Mouse (Mus musculus) limb, embryonic 14.5 days (tissue): Measurements from ENCODE around the gene Ampd1. TPM values are rescaled to one million over a fixed set of nuclear protein-coding genes. Genes with fewer than 3 reads are reported as not detected.
"Not testable (repeated sequence)": the region's sequence is repeated elsewhere in the genome, so short reads cannot be mapped to it uniquely, and the experiment has no call there.

ENCODE experiments used
- ATAC-seq: fragments of 200-750 bp; cut with Nextera tagmentation; 2 replicates; pipeline ENCODE4 v1.8.0; 2017; ENCODE audit warnings: low read depth, moderate number of reproducible peaks, moderate TSS enrichment; ENCODE audit not compliant: low FRiP score
- DNase-seq: peaks from one replicate; pipeline ENCODE4 v3.0.0-alpha.2; 2015; ENCODE audit warnings: low spot score
- H3K27ac ChIP-seq: fragments of 300-500 bp; sonication (generic); replicated peaks from 2 replicates; pipeline ENCODE4 v1.5.1; 2014; ENCODE audit warnings: low read depth, mild to moderate bottlenecking, low read length, moderate library complexity, mixed read lengths
- H3K27me3 ChIP-seq: fragments of 300-500 bp; sonication (generic); 2 replicates; pipeline ENCODE4 v1.6.1; 2014; ENCODE audit warnings: low read length, mixed read lengths; ENCODE audit not compliant: control insufficient read depth, insufficient read depth
- H3K36me3 ChIP-seq: fragments of 300-500 bp; sonication (generic); 2 replicates; pipeline ENCODE4 v1.6.1; 2014; ENCODE audit warnings: mild to moderate bottlenecking, low read length, moderate library complexity, mixed read lengths; ENCODE audit not compliant: control insufficient read depth, insufficient read depth
- H3K4me1 ChIP-seq: fragments of 300-500 bp; sonication (generic); 2 replicates; pipeline ENCODE4 v1.6.1; 2014; ENCODE audit warnings: antibody characterized with exemption, low read length, mixed read lengths; ENCODE audit not compliant: control insufficient read depth, insufficient read depth
- H3K4me2 ChIP-seq: fragments of 300-500 bp; sonication (generic); replicated peaks from 2 replicates; pipeline ENCODE4 v1.6.1; 2014; ENCODE audit warnings: low read depth, mild to moderate bottlenecking, low read length, moderate library complexity; ENCODE audit not compliant: severe bottlenecking
- H3K4me3 ChIP-seq: fragments of 300-500 bp; sonication (generic); replicated peaks from 2 replicates; pipeline ENCODE4 v1.5.1; 2014; ENCODE audit warnings: low read length
- H3K9ac ChIP-seq: fragments of 300-500 bp; sonication (generic); 2 replicates; pipeline ENCODE4 v1.6.1; 2014; ENCODE audit warnings: mild to moderate bottlenecking, low read depth, low read length, moderate library complexity; ENCODE audit not compliant: severe bottlenecking
- H3K9me3 ChIP-seq: fragments of 300-500 bp; sonication (generic); 2 replicates; pipeline ENCODE4 v1.6.1; 2016; ENCODE audit warnings: low read length; ENCODE audit not compliant: control insufficient read depth
- POLR2A ChIP-seq: fragments of 200-500 bp; IDR thresholded peaks from 2 replicates; pipeline ENCODE4 v1.8.0; 2012; ENCODE audit warnings: inconsistent platforms, mild to moderate bottlenecking, moderate library complexity, borderline replicate concordance; ENCODE audit not compliant: insufficient read depth, insufficient read length; ENCODE audit errors: extremely low read depth
- WGBS: fragments of 180-500 bp; shearing (Covaris S2); extraction: QIAGEN DNeasy Blood & Tissue Kit; methylation state at CpG from one replicate; pipeline ENCODE4 v1.1.7; 2014; 5-methylcytosine and 5-hydroxymethylcytosine counted together
- polyA plus RNA-seq, 2 experiments: library from polyadenylated mRNA; depleted of rRNA in 1 of 2; stranded (reverse) in 1 of 2; unstranded in 1 of 2; fragments of >200 nt; fragmentation: Nextera tagmentation in 1 of 2; extraction: Ambion mirVana in 1 of 2; gene quantifications; 2 replicates each; pipeline versions ENCODE4 v1.2.1 to v1.2.3; 2012 to 2014

Gene Ampd1
- polyA plus RNA-seq, 2 experiments, result 8.3 to 15.4 TPM

DNA sequence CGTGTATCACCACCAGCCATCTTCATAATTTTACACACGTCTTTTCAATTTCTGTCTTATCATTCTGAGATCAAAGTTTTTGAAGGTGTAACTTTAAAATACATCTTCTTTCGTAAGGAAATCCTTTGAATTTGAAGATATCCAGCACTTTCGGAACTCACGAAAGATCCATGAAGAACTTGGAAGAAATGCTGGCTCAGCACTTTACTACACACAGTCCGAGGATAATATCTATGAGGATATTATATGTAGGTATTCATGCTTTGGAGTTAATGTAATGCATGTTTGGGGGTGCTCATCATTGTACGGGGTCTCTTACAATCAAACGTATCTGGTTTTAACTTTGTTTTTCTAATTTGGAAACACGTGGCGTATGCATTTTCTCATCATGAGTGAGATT lies 59.3 kb downstream of the Ampd1 start:
- H3K4me3 ChIP-seq, result no peak overlapping the region
- WGBS, result 93% methylated on average over 10 of the region's 10 CpGs
- no peak overlapping the region for H3K9ac ChIP-seq
- ATAC-seq (no peak), DNase-seq (no peak)
- H3K4me1 ChIP-seq, result peaks cover 17% of the 10 kb centered on the region
- H3K27me3 ChIP-seq, result no peaks in the 10 kb centered on the region
- no peak overlapping the region for H3K4me2 ChIP-seq
- TF ChIP-seq POLR2A, result no peak
- H3K36me3 ChIP-seq, result no peaks in the 10 kb centered on the region
- H3K27ac ChIP-seq, result no peak overlapping the region
- H3K9me3 ChIP-seq, result no peaks in the 10 kb centered on the region

DNA sequence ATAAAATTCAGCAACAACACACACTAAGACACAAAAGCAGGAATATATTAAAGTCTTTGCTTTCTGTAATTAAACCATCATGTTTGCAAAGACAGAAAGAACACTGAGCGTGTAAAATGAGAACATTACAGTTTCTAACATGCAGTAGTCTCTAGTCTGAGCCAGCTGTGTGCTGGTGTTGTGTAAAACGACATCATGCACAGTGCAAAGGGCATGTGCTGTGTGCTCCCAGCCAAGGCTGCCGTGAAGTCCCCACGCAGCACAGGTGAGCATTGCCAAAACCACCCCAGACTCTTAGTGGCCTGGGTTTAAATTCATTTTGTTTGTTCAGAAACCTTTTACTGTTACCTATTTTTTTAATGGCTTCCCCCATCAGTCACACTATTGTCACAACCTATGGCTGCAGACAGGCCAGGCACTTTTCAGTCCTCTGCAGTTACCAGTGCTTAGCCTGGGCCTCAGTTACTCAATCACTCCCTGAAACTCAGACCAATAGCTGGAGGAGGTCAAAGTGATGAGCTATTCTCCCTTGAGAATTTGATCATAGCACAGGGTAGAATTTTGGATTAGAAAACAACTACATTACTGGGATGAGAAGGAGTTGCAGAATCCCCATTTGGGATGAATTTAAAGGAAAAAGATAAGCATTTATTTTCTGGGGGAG lies 62.7 kb downstream of the Ampd1 start:
- Histone ChIP-seq H3K4me3 (no peak overlapping the region), H3K27ac (no peak overlapping the region), H3K9me3 (no peaks in the 10 kb centered on the region), H3K27me3 (no peaks in the 10 kb centered on the region), H3K4me1 (peaks cover 2% of the 10 kb centered on the region; the same call in 1 of the 2 replicates), H3K36me3 (no peaks in the 10 kb centered on the region), H3K9ac (no peak overlapping the region), H3K4me2 (no peak overlapping the region)
- TF ChIP-seq POLR2A, result no peak
- DNase-seq, result no peak
- no peak for ATAC-seq
- WGBS, result 52% methylated on average over 4 of the region's 4 CpGs

DNA sequence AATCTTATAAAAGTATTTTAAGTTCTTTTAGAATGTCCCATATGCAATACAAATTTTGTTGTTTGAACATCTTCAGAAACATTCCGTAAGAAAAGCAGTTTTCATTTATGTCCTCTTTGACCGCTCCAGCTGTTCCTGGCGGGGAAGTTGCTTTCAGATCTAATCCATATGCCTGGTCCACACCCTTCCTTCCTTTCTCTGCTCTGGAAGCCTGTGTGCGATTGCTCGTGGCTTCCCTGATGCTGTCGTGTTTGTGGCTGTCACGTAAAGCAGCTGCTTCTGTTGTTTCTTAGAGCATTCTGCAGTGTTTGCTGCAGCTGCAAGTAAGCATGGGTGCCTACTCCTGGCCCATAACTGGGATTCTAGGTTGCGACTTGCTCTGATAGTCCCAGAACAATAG lies 65.2 kb downstream of the Ampd1 start:
- Histone ChIP-seq H3K9ac (no peak overlapping the region), H3K9me3 (no peaks in the 10 kb centered on the region), H3K4me1 (peaks cover 2% of the 10 kb centered on the region; the same call in 1 of the 2 replicates), H3K4me3 (no peak overlapping the region), H3K36me3 (0 out of 2 replicates have a peak, but pooled peaks cover 5% of the 10 kb centered on the region), H3K27ac (no peak overlapping the region), H3K27me3 (no peaks in the 10 kb centered on the region), H3K4me2 (0 out of 2 replicates have a peak overlapping the region, but pooled peaks have one; percentile 19)
- peak; percentile 43 for DNase-seq
- 43% methylated on average over 8 of the region's 8 CpGs for WGBS
- TF ChIP-seq POLR2A, result no peak
- ATAC-seq, result no peak

DNA sequence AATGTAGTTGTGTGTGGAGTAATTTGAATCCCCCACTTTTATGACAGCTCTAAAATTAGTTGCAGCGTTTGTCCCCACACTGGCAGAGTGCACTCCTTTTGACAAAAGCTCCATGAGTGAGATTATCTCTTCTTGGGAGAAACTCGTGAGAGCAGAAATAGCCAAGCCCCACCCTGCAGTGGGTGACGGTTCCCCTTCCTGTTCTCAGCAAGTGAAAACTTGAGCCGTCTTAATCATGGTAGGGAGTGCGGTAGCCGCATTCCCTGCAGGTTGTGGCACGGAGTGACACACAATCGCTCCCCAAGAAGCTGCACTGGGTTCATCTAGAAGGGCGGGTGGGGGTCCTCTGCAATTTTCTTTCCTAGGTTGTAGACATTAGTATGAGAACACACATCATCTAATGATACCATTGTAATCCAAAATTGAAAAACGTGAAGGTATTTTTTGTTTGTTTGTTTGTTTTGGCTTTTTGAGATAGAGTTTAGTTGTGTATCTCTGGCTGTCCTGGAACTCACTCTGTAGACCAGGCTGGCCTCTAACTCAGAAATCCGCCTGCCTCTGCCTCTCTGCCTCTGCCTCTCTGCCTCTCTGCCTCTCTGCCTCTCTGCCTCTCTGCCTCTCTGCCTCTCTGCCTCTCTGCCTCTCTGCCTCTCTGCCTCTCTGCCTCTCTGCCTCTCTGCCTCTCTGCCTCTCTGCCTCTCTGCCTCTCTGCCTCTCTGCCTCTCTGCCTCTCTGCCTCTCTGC lies 66.5 kb downstream of the Ampd1 start:
- peak; percentile 13 for DNase-seq

DNA sequence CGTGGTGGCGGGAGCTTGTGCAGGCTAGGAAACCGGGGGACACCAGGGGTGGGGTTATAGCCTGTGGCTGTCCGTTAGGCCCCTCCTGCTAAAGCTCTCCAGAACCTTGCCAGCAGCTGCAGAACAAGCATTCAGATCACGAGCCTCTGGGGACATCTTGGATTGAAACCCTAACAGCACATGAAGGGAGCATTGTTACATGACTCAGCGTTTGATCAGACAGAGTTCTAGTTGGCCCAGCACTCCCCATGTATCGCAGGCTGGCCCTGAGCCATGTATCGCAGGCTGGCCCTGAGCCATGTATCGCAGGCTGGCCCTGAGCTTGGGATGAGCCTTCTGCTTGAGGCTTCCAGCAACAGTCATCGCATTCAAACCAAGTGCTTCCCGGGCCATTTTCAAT lies 67.5 kb downstream of the Ampd1 start:
- Histone ChIP-seq H3K9me3 (no peaks in the 10 kb centered on the region), H3K27ac (no peak overlapping the region), H3K4me2 (no peak overlapping the region), H3K4me1 (peaks cover 2% of the 10 kb centered on the region; the same call in 1 of the 2 replicates), H3K4me3 (no peak overlapping the region), H3K9ac (no peak overlapping the region), H3K27me3 (no peaks in the 10 kb centered on the region), H3K36me3 (peaks cover 5% of the 10 kb centered on the region; the same call in 1 of the 2 replicates)
- no peak for TF ChIP-seq POLR2A
- ATAC-seq, result no peak; the same call in 1 of the 2 replicates
- peak; percentile 10 for DNase-seq
- 85% methylated on average over 11 of the region's 11 CpGs for WGBS

More for the DNA sequence above, 66.5 kb downstream of the Ampd1 start:
- not testable (repeated sequence) for H3K27ac ChIP-seq, H3K9ac ChIP-seq, H3K4me2 ChIP-seq, H3K27me3 ChIP-seq, H3K4me1 ChIP-seq, ATAC-seq, H3K36me3 ChIP-seq, H3K4me3 ChIP-seq, H3K9me3 ChIP-seq
- WGBS, result 51% methylated on average over 11 of the region's 11 CpGs
